31 mouse cellular contexts compared by ENCODE assay signal in the genomic region with DNA sequence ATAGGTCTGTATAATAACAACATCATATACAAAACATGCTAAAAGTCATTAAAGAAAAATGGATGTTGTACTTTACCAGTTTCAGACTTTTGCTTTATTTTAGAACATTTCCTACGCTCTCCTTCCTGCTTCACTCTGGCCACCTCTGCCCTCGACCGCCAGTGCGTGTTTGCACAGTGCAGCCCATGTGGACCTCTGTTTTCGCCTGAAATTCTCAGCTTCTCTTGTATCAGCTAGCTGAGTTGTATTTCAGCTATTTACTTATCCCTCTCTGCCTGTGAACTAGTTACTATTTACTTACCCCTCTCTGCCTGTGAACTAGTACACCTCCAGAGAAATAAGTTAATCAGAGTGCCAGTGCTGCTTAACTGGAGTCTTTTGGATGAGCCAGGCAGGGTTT.
A peak's percentile ranks its signal among the peaks of the same experiment; 100 is the strongest.
DNase-seq lines count a peak whose midpoint lies in the region; ATAC-seq and TF ChIP-seq lines count a peak whose summit lies in the region.
"Had no signal": no experiment of that assay in that cellular context is flagged by ENCODE, and none has a peak within 500 bp of the region (broad histone marks: within the 10 kb centered on the region; RNA-seq: fewer than 3 reads in every experiment).

No protein-coding gene starts in this region.

- no peak overlapping the region for H3K4me3 ChIP-seq in embryonic facial prominence, embryonic 13.5 days
- no peak overlapping the region for H3K4me3 ChIP-seq in embryonic facial prominence, embryonic 10.5 days
- no peak overlapping the region for H3K4me3 ChIP-seq in lung, embryonic 15.5 days
- H3K4me3 ChIP-seq in liver, embryonic 13.5 days (replicated peaks): no peak overlapping the region
- H3K4me3 ChIP-seq in myocyte: no peak overlapping the region
- H3K4me3 ChIP-seq: erythroblast, embryonic 14.5 days; heart, embryonic 15.5 days; layer of hippocampus, adult 2 months; neural tube, embryonic 12.5 days had no signal

- H3K36me3 ChIP-seq in embryonic facial prominence, embryonic 13.5 days: no peaks in the 10 kb centered on the region
- H3K36me3 ChIP-seq in embryonic facial prominence, embryonic 10.5 days (replicated peaks): 0 out of 2 replicates have a peak, but pooled peaks cover 3% of the 10 kb centered on the region
- no peaks in the 10 kb centered on the region for H3K36me3 ChIP-seq in lung, embryonic 15.5 days
- H3K36me3 ChIP-seq in liver, embryonic 13.5 days: no peaks in the 10 kb centered on the region
- H3K36me3 ChIP-seq in myocyte (ENCODE audit: control insufficient read depth, insufficient read depth): no peaks in the 10 kb centered on the region
- H3K36me3 ChIP-seq: heart, embryonic 15.5 days; neural tube, embryonic 12.5 days had no signal

- ATAC-seq in embryonic facial prominence, embryonic 13.5 days (ENCODE audit: insufficient number of reproducible peaks, insufficient read depth, low FRiP score, low TSS enrichment, low read depth): no peak
- ATAC-seq in lung, embryonic 15.5 days (ENCODE audit: borderline replicate concordance, extremely low read depth, low FRiP score, low TSS enrichment): no peak
- peak; percentile 64 for ATAC-seq in liver, embryonic 13.5 days (ENCODE audit: low read depth)
- ATAC-seq: activated CD4-positive, CD25-positive, alpha-beta regulatory T cell, adult 4 months; forebrain, postnatal 0 days; hindbrain, embryonic 16.5 days had no signal

- H3K4me2 ChIP-seq in embryonic facial prominence, embryonic 13.5 days: no peak overlapping the region
- H3K4me2 ChIP-seq in lung, embryonic 15.5 days: no peak overlapping the region
- H3K4me2 ChIP-seq in liver, embryonic 13.5 days: no peak overlapping the region
- peak overlapping the region; percentile 51 for H3K4me2 ChIP-seq in myocyte (ENCODE audit: low read depth)
- H3K4me2 ChIP-seq: heart, embryonic 15.5 days; neural tube, embryonic 12.5 days had no signal

- no peak for DNase-seq in embryonic facial prominence, embryonic 10.5 days (ENCODE audit: low spot score)
- no peak for DNase-seq in lung, postnatal 14 days
- DNase-seq in liver, embryonic 13.5 days: no peak
- no peak for DNase-seq in layer of hippocampus, postnatal 14 days (ENCODE audit: low spot score in 2 of 2)
- DNase-seq in adrenal gland, postnatal 4 days (ENCODE audit: low spot score in 2 of 2): no peak
- DNase-seq: adrenal gland, adult 2 months; adrenal gland, postnatal 36 days; cerebellum, adult 2 months; cerebellum, postnatal 14 days; forebrain, postnatal 0 days; gastrocnemius, postnatal 10 days; kidney, adult 2 months; kidney, postnatal 36 days; layer of hippocampus, postnatal 36 days; left cerebral cortex, postnatal 4 days; lung, adult 18-20 months; midbrain, embryonic 14.5 days; right cerebral cortex, adult 18-20 months; spleen, adult 18-20 months; thymus, postnatal 4 days had no signal

- no peaks in the 10 kb centered on the region for H3K9me3 ChIP-seq in embryonic facial prominence, embryonic 13.5 days
- no peaks in the 10 kb centered on the region for H3K9me3 ChIP-seq in embryonic facial prominence, embryonic 10.5 days
- no peaks in the 10 kb centered on the region for H3K9me3 ChIP-seq in lung, embryonic 15.5 days
- H3K9me3 ChIP-seq in liver, embryonic 13.5 days (replicated peaks): no peaks in the 10 kb centered on the region
- H3K9me3 ChIP-seq: heart, embryonic 15.5 days; neural tube, embryonic 12.5 days had no signal

- H3K79me2 ChIP-seq in myocyte (ENCODE audit: control insufficient read depth, insufficient read depth): no peaks in the 10 kb centered on the region

- 90% methylated on average over 5 of the region's 5 CpGs for WGBS in embryonic facial prominence, embryonic 13.5 days
- 86% methylated on average over 5 of the region's 5 CpGs for WGBS in embryonic facial prominence, embryonic 10.5 days
- WGBS in lung, embryonic 15.5 days: 60% methylated on average over 5 of the region's 5 CpGs
- WGBS in liver, embryonic 13.5 days (ENCODE audit: insufficient replicate concordance): 66% methylated on average over 5 of the region's 5 CpGs

- H3K9ac ChIP-seq in embryonic facial prominence, embryonic 13.5 days: no peak overlapping the region
- no peak overlapping the region for H3K9ac ChIP-seq in lung, embryonic 15.5 days
- H3K9ac ChIP-seq in liver, embryonic 13.5 days: no peak overlapping the region
- H3K9ac ChIP-seq: forebrain, postnatal 0 days; heart, embryonic 15.5 days; neural tube, embryonic 12.5 days had no signal

- TF ChIP-seq POLR2A in myocyte (IDR thresholded peaks at IDR 0.05; ENCODE audit: insufficient read length, low read depth): no peak

- no peaks in the 10 kb centered on the region for H3K27me3 ChIP-seq in embryonic facial prominence, embryonic 13.5 days
- no peaks in the 10 kb centered on the region for H3K27me3 ChIP-seq in embryonic facial prominence, embryonic 10.5 days (replicated peaks; ENCODE audit: low read depth, poor library complexity, severe bottlenecking)
- no peaks in the 10 kb centered on the region for H3K27me3 ChIP-seq in lung, embryonic 15.5 days
- no peaks in the 10 kb centered on the region for H3K27me3 ChIP-seq in liver, embryonic 13.5 days
- no peaks in the 10 kb centered on the region for H3K27me3 ChIP-seq in myocyte (ENCODE audit: control insufficient read depth, insufficient read depth, insufficient read length)
- H3K27me3 ChIP-seq: CH12.LX; heart, embryonic 15.5 days; neural tube, embryonic 12.5 days had no signal

- no peak overlapping the region for H3ac ChIP-seq in myocyte (ENCODE audit: control insufficient read depth, insufficient read length)

- peaks cover 43% of the 10 kb centered on the region for H3K4me1 ChIP-seq in embryonic facial prominence, embryonic 13.5 days
- H3K4me1 ChIP-seq in embryonic facial prominence, embryonic 10.5 days: peaks cover 36% of the 10 kb centered on the region
- peaks cover 48% of the 10 kb centered on the region for H3K4me1 ChIP-seq in lung, embryonic 15.5 days
- H3K4me1 ChIP-seq in liver, embryonic 13.5 days (replicated peaks): peaks cover 26% of the 10 kb centered on the region

- peak overlapping the region; percentile 16 for H3K27ac ChIP-seq in embryonic facial prominence, embryonic 13.5 days
- H3K27ac ChIP-seq in embryonic facial prominence, embryonic 10.5 days (replicated peaks): no peak overlapping the region
- peak overlapping the region; percentile 3; the same call in 1 of the 2 replicates for H3K27ac ChIP-seq in lung, embryonic 15.5 days
- peak overlapping the region; percentile 54; the same call in 1 of the 2 replicates for H3K27ac ChIP-seq in liver, embryonic 13.5 days
- H3K27ac ChIP-seq: heart, embryonic 15.5 days; macrophage; neural tube, embryonic 12.5 days had no signal

TF ChIP-seq in myocyte, 11 proteins besides CTCF, POLR2A, EP300 and RAD21:
- TF ChIP-seq MYOG (IDR thresholded peaks at IDR 0.05; ENCODE audit: control insufficient read depth in 1 of 3, insufficient read depth in 1 of 3, insufficient read length in 2 of 3, low read depth in 2 of 3): no peak
- no peak for TF ChIP-seq POLR2AphosphoS2 (IDR thresholded peaks at IDR 0.05; ENCODE audit: insufficient read length, low read depth)
- TF ChIP-seq TCF3 (IDR thresholded peaks at IDR 0.05; ENCODE audit: insufficient read length, low read depth): no peak
- TF ChIP-seq SRF (IDR thresholded peaks at IDR 0.05; ENCODE audit: control insufficient read depth, insufficient read length, low read depth): no peak
- no peak for TF ChIP-seq TCF12 (IDR thresholded peaks at IDR 0.05; ENCODE audit: insufficient read depth, poor library complexity, severe bottlenecking)
- TF ChIP-seq USF1 (IDR thresholded peaks at IDR 0.05; ENCODE audit: low read depth): no peak
- TF ChIP-seq CEBPB (IDR thresholded peaks at IDR 0.05; ENCODE audit: insufficient read depth, poor library complexity, severe bottlenecking): no peak
- TF ChIP-seq REST (IDR thresholded peaks at IDR 0.05; ENCODE audit: insufficient read depth, insufficient read length): no peak
- TF ChIP-seq MAX (IDR thresholded peaks at IDR 0.05; ENCODE audit: low read depth): no peak
- no peak for TF ChIP-seq E2F4 (IDR thresholded peaks at IDR 0.05; ENCODE audit: insufficient read depth)
- TF ChIP-seq MYOD1 (IDR thresholded peaks at IDR 0.05; ENCODE audit: control insufficient read depth in 1 of 3, insufficient read length in 2 of 3, low read depth in 2 of 3): no peak
